Mouse (Mus musculus) ZHBTc4 (cell line): ENCODE data around the gene Rxylt1.

Experiments used
- DNase-seq: peaks from one replicate; pipeline ENCODE4 v3.0.0-alpha.2; 2011; ENCODE audit warnings: low read depth, low spot score

Gene Rxylt1

DNA sequence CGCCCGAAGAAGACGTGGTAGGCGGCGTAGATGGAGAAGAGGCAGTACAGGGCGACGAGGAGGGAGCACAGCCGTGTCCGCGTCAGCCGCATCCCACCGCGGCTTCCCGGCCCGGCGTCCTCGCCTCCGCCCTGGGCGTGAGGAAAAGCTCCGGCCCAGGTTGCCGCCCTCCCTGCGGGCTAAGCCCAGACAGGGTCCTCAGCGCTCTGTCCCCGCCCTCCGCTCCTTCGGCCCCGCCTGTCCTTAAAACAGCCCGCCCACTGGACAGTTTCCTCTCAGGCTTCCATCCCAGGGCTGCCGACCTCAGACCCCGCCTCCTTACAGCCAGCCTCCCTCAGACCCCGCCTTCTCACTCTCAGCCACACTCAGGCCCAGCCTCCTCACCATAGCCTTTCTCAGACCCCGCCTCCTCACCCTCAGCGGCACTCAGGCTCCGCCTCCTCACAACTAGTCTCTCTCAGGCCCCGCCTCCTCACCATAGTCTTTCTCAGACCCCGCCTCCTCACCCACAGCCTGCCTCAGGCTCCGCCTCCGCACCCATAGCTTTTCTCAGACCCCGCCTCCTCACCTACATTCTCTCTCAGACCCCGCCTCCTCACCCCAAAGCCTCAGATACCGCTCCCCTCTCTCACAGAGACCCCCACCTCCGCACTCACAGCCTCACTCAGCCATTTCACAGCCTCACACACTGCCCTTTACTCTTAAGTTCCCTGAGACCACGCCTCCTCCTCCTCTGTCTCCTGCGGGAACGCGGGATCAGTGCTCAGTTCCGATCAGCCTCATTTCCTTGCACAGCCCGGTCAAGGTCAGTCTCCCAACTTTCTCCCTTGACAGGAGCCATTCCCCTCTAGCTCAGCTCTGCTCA, at the start of gene Rxylt1:
TSS of gene Rxylt1 (minus strand) at position 392 of the 865 bp plus-strand sequence.
- peak; percentile 99 for DNase-seq

DNA sequence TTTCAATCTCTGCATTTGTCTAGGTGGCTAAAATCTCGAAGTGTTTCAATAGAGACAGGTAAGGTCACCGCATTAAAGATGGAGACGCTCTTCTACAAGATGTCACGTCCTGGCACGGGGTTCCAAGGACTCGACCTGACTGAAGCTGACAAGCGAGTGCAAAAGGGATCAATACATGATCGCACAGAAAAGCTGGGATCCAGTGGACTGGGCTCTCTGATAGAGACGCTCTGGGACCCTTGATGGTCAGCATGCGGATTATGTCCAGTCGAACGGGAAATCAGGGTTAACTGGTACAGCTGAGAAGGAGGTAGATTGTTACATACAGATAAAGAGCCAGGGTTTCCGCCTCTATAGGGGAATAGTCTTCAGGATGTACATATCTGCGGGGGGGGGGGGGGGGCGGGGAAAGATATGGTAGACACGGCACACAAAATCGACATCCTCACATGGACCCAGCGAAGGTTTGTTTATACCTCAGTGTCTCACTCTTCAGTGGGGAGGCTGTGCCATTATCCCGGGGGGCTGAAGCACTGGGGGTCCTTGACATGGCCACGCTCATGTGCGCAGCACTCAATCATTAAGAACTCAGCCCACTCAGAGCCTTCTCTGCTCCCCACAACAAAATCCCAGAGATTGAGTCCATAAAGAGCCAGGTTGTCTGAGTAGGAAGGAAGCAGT, 24.3 kb upstream of the Rxylt1 start:
- no peak for DNase-seq

GRCm38 (mm10) chr10:122120500-122121289, 23.5 kb upstream of the Rxylt1 start:
- DNase-seq = no peak

DNA sequence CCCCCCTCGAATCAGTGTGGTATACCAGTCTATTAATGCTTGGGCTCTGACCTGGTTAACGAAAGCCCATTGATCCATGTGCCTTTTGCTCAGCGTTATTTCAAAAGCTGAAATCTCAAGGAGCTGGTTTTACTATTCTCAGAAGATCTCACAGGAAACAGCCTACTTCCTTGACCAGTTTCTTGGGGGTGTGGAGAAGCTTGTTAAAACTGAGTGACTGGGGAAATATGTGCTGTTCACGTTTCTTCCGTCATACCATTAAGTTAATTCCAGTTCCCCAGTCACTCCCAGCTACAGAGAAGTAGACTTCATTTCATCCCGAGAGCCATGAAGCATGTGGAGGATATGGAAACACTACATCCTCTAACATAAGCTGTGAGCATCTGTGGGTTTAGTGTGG, 22.3 kb upstream of the Rxylt1 start:
- no peak for DNase-seq

DNA sequence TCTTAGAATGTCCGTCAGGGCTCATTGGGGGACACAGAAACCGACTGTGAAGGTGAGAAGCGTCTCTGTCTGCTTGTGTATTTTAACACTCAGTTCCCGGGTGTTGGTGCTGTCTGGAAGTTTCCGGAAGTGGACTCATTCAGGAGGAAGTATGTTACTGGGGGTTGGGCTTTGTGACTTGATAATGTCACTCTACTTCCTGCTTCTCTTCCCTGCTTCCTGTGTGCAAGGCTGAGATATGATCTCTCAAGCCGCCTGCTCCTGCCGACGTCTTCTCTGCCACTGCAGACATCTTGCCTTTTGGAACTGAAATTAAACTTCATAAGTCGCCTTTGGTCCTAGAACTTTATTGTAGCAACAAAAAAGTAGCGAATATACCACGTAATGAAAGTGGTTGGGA, 19.5 kb upstream of the Rxylt1 start:
- DNase-seq = no peak

GRCm38 (mm10) chr10:122106633-122107028, 9.5 kb upstream of the Rxylt1 start:
- DNase-seq = no peak

DNA sequence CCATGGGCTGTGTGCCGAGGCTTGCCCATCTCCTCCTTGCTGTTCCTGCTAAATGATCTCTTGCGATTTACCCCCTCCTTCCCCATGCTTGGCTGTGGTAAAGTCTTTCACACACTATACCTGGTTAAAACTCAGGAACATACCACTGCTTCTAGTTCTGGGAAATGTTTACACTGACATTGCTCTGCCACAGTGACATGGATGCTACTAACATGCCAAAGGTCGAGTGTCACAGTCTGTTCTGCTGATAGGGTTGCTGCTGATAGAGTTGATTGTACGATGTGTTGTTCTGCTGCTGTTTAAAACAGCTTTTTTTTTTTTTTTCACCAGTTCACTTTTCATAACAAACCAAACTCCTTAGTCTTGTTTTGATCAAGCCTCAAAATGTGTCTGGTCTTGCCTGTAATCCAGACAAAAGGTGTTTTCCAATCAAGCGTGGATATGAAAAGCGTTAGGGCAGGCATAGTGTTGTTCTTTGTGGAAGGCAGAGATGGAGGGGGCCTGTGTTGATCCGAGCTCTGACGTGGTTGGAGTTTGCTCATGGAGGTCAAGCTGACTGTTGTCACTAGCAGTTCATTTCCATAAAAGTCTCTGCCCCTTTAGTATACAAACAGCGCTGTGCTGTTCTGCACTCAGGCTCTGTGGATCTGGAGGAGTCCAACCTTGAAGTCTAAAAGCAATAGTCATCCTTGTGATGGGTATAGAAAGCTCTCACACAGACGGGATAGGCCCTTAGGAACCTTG, 8.9 kb upstream of the Rxylt1 start:
- DNase-seq = no peak

GRCm38 (mm10) chr10:122105407-122105806, 8.2 kb upstream of the Rxylt1 start:
- DNase-seq = peak; percentile 65

GRCm38 (mm10) chr10:122102675-122103074, 5.5 kb upstream of the Rxylt1 start:
- DNase-seq = no peak

GRCm38 (mm10) chr10:122096462-122096979, 650 bp downstream of the Rxylt1 start:
- no peak for DNase-seq

DNA sequence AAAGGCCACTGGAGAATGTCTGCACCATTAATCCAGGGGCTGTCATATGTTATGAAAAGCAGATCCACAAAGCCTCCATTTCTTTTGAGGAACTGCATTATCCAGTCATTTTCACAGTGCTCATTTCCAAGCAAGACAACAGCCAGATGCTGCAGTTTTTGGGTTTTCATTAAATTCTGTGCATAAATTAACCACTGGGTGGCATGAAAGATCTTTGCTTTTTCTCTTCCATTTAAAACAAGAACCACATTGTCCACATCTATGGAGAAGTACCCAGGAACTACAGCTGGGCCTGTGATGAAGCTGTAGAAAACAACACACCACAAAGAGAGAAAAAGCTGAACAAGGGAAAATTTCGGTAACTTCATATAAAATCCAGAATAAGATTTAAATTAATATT, 6.7 kb downstream of the Rxylt1 start:
- DNase-seq = no peak

- no peak for DNase-seq
These were observed 15.8 kb downstream of the Rxylt1 start for GRCm38 (mm10) chr10:122081352-122081751.

DNA sequence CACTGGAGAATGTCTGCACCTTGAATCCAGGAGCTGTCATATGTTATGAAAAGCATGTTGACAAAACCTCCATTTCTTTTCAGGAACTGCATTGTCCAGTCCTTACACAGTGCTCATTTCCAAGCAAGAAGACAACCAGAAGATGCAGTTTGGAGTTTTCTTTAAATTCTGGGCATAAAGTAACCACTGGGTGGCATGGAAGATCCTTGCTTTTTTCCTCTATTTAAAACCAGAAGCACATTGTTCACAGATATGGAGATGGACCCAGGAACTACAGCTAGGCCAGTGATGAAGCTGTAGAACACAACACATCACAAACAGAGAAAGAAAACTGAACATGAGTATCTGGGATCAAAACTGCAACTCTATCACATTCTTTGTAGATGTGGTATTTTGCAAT, 28.0 kb downstream of the Rxylt1 start:
- no peak for DNase-seq

DNA sequence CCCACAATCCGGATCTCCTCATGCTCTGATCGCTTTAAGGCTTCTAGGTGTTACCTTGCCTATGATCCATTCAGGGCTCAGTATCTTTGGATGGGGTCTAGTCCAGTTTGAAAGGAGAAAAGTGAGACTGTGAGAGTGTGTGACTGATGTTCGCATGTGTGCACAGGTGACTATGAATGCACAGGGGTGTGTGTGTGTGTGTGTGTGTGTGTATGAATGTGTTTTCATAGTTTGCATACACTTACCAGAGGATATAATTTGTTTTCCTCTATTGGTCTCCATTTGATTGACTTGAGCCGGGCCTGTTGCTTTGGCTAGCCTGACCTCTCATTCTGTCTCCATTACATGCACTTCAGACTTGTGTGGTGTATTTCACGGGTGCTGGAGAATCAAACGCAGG, 41.3 kb downstream of the Rxylt1 start:
- DNase-seq = no peak

DNA sequence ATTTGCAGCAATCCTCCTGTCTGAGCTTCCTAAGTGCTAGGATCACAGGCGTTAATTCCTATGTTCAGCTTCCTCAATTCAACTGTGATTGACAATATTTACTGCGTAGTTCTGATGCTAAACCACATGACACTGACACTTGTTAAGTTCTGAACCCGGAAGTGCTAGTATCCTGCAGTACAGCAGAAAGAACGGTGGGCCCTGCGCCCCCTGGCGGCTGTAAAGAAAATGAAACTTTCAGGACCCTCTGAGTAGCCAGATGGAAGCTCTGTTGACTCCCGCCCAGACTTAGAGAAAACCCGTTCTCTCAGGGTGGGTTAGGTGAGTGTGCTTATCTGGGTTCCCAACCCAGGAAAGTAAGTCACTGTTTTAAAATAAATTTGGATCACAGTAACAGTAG, 42.6 kb downstream of the Rxylt1 start:
- DNase-seq = peak; percentile 84

- DNase-seq = peak; percentile 89
These were observed 45.3 kb downstream of the Rxylt1 start for GRCm38 (mm10) chr10:122051831-122052230.

DNA sequence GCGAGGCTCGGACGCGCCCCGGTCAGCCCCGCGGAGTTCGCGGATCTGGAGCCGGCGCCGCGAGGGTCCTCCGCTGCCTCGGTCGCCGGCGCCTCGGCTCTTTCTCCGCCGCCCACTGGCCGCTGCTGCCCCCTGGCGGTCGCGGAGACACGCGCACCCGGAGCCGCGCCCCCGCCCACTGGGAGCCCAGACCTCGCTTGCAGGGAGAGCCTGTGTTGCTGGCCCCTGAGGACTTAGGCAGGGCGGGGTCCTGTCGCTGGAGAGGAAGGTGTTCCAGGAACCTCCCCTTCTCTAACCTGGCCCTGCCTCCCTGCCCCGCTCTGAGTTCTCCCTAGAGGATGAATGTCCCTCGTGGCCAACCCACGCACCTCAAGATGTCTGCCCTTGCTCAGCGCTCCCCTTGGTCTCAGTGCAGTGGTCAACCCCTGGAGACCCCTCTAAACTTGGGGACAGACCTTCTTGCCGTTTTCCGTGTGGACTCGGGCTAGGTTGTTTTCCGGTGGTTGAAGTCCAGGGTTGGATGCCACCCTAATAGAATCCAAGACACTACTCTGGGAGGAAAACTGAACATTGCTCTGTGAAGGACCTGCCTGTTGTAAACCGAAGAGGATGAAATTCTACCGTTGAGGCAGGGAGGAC, 49.3 kb downstream of the Rxylt1 start:
- DNase-seq = peak; percentile 92

GRCm38 (mm10) chr10:122046904-122047726, 50.1 kb downstream of the Rxylt1 start, which contains the start of gene Srgap1:
Gene Srgap1, minus strand, starts transcription at chr10:122047315.
- DNase-seq = peak; percentile 95

DNA sequence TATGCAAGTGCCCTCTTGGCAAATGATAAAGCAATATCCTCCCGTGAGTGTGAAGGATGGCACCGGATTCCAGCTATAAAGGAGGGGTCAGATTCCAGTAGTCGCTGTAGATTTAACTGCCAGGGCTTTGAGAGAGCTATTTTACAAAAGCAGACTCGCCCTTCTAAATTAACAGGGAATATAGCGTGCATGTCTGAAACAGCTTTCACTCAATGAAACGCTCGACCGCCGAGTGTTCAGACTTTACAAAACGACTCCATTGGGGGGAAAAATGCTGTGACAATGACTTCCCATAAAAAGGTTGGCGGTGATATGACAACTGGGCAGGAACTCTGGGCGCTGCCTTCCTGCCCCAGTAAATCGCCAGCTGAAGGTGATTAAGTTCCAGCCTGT, 50.7 kb downstream of the Rxylt1 start:
- no peak for DNase-seq

GRCm38 (mm10) chr10:122045946-122046345, 51.2 kb downstream of the Rxylt1 start:
- DNase-seq = peak; percentile 68
